Mouse (Mus musculus) neutrophil, adult 65 days (primary cell): ENCODE measurements around the gene Dennd1a. TPM values are rescaled to one million over a fixed set of nuclear protein-coding genes. Genes with fewer than 3 reads are reported as not detected.

Source experiments
- total RNA-seq: library from RNA; stranded (reverse); gene quantifications from 2 replicates; pipeline ENCODE4 v1.2.4, GENCODE M21; 2023

Dennd1a gene
- 35.6 and 65.5 TPM in 2 replicates for total RNA-seq

GRCm38 (mm10) chr2:38286733-38287551 lies at the start of gene Dennd1a:
Gene Dennd1a (minus strand): TSS chr2:38287390.

GRCm38 (mm10) chr2:37776016-37776415 lies 511.2 kb downstream of the Dennd1a start, which contains the start of gene Crb2:
Gene Crb2 (plus strand): TSS chr2:37776249.

Other genes with a start within 250 kb of the Dennd1a start
- gene Lhx2, start 51.9 kb upstream of the Dennd1a start, total RNA-seq = not detected in 2 replicates
- 30.1 and 35.4 TPM in 2 replicates for gene Nek6, start 224.3 kb upstream of the Dennd1a start, total RNA-seq